In the genomic region with DNA sequence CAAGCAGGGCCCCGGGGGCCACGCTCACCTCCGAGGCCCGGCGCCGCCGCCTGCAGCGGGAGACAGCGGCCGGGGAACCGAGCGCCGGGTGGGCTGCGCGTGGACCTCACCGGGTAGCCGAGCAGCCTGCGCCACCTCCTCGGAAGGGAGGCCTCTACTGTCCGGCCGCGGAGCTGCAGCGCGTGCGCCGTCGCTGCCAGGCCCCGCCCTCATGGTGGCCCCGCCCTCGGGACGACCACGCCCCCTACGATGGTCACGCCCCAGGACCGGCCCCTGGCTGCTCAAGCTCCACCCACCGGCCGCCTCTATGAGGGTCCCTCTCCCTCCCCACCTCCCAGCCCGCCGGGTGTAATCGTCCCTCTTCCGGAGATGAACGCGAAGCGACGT, we compare ENCODE assay signal across 8 mouse cellular contexts. TPM values are rescaled to one million over a fixed set of nuclear protein-coding genes. Genes with fewer than 3 reads are reported as not detected.
DNase-seq lines count a peak whose midpoint lies in the region; ATAC-seq and TF ChIP-seq lines count a peak whose summit lies in the region.

No protein-coding gene starts in this region.

- ATAC-seq in forebrain, embryonic 15.5 days (replicated peaks), result peak; percentile 83
- ATAC-seq in liver, embryonic 16.5 days (ENCODE audit: low read depth), result peak; percentile 84
- ATAC-seq in neural tube, embryonic 13.5 days (ENCODE audit: low read depth), result peak; percentile 89
- ATAC-seq in stomach, postnatal 0 days (ENCODE audit: low FRiP score, low TSS enrichment), result peak; percentile 95

- peak overlapping the region; percentile 45 for H3K9ac ChIP-seq in forebrain, embryonic 15.5 days (replicated peaks)
- H3K9ac ChIP-seq in liver, embryonic 16.5 days (ENCODE audit: low read depth, low read length), result peak overlapping the region; percentile 54
- H3K9ac ChIP-seq in neural tube, embryonic 13.5 days, result peak overlapping the region; percentile 74
- H3K9ac ChIP-seq in stomach, postnatal 0 days (ENCODE audit: low read length), result peak overlapping the region; percentile 55

- H3K4me2 ChIP-seq in forebrain, embryonic 15.5 days (replicated peaks), result peak overlapping the region; percentile 81
- peak overlapping the region; percentile 97 for H3K4me2 ChIP-seq in liver, embryonic 16.5 days (ENCODE audit: low read depth, low read length)
- peak overlapping the region; percentile 88 for H3K4me2 ChIP-seq in neural tube, embryonic 13.5 days
- H3K4me2 ChIP-seq in stomach, postnatal 0 days (replicated peaks; ENCODE audit: low read depth), result peak overlapping the region; percentile 100

- H3K9me3 ChIP-seq in forebrain, embryonic 15.5 days, result no peaks in the 10 kb centered on the region
- no peaks in the 10 kb centered on the region for H3K9me3 ChIP-seq in liver, embryonic 16.5 days (replicated peaks; ENCODE audit: control insufficient read depth, low read length)
- no peaks in the 10 kb centered on the region for H3K9me3 ChIP-seq in neural tube, embryonic 13.5 days
- H3K9me3 ChIP-seq in stomach, postnatal 0 days (ENCODE audit: control insufficient read depth, low read length), result no peaks in the 10 kb centered on the region

- peaks cover 62% of the 10 kb centered on the region for H3K27me3 ChIP-seq in forebrain, embryonic 15.5 days
- peaks cover 25% of the 10 kb centered on the region for H3K27me3 ChIP-seq in liver, embryonic 16.5 days (ENCODE audit: control insufficient read depth, insufficient read depth, low read depth, low read length)
- H3K27me3 ChIP-seq in neural tube, embryonic 13.5 days, result peaks cover 79% of the 10 kb centered on the region
- no peaks in the 10 kb centered on the region for H3K27me3 ChIP-seq in stomach, postnatal 0 days (ENCODE audit: control insufficient read depth, insufficient read depth, low read length)

- no peak overlapping the region for H3K27ac ChIP-seq in forebrain, embryonic 15.5 days (replicated peaks)
- H3K27ac ChIP-seq in liver, embryonic 16.5 days (ENCODE audit: low read length), result no peak overlapping the region
- 0 out of 2 replicates have a peak overlapping the region, but pooled peaks have one; percentile 23 for H3K27ac ChIP-seq in neural tube, embryonic 13.5 days (replicated peaks)
- H3K27ac ChIP-seq in stomach, postnatal 0 days (replicated peaks), result no peak overlapping the region

- TF ChIP-seq CTCF in stomach, postnatal 0 days (IDR thresholded peaks at IDR 0.05; ENCODE audit: low read depth), result peak; percentile 73

- under 1% methylated on average over 45 of the region's 45 CpGs for WGBS in forebrain, embryonic 15.5 days
- 2% methylated on average over 44 of the region's 45 CpGs for WGBS in liver, embryonic 16.5 days (ENCODE audit: insufficient replicate concordance)
- under 1% methylated on average over 44 of the region's 45 CpGs for WGBS in neural tube, embryonic 13.5 days
- WGBS in stomach, postnatal 0 days, result under 1% methylated on average over 37 of the region's 45 CpGs

- peaks cover 33% of the 10 kb centered on the region for H3K4me1 ChIP-seq in forebrain, embryonic 15.5 days
- H3K4me1 ChIP-seq in liver, embryonic 16.5 days (ENCODE audit: control insufficient read depth, low read depth, low read length), result peaks cover 5% of the 10 kb centered on the region; the same call in 1 of the 2 replicates
- H3K4me1 ChIP-seq in neural tube, embryonic 13.5 days (replicated peaks), result peaks cover 25% of the 10 kb centered on the region
- 0 out of 2 replicates have a peak, but pooled peaks cover 3% of the 10 kb centered on the region for H3K4me1 ChIP-seq in stomach, postnatal 0 days (replicated peaks; ENCODE audit: control insufficient read depth, insufficient read depth)

- DNase-seq in ES-CJ7 (ENCODE audit: low read depth, low spot score), result peak; percentile 84
- peak; percentile 88 to 98 for DNase-seq in cerebellum, adult 18-20 months
- DNase-seq in heart, postnatal 14 days, result peak; percentile 86 to 91
- DNase-seq in layer of hippocampus, adult 11-12 months (ENCODE audit: low spot score), result peak; percentile 83
- peak; percentile 83 for DNase-seq in stomach, postnatal 0 days (ENCODE audit: low spot score)

- TF ChIP-seq EP300 in stomach, postnatal 0 days (optimal IDR thresholded peaks at IDR 0.05), result no peak

- no peaks in the 10 kb centered on the region for H3K36me3 ChIP-seq in forebrain, embryonic 15.5 days
- no peaks in the 10 kb centered on the region for H3K36me3 ChIP-seq in liver, embryonic 16.5 days (ENCODE audit: control insufficient read depth, insufficient read depth)
- no peaks in the 10 kb centered on the region for H3K36me3 ChIP-seq in neural tube, embryonic 13.5 days
- H3K36me3 ChIP-seq in stomach, postnatal 0 days (ENCODE audit: control insufficient read depth, insufficient read depth, low read length), result no peaks in the 10 kb centered on the region

- H3K4me3 ChIP-seq in forebrain, embryonic 15.5 days, result peak overlapping the region; percentile 47
- peak overlapping the region; percentile 61 for H3K4me3 ChIP-seq in liver, embryonic 16.5 days (ENCODE audit: low read depth, low read length)
- peak overlapping the region; percentile 53 for H3K4me3 ChIP-seq in neural tube, embryonic 13.5 days
- H3K4me3 ChIP-seq in stomach, postnatal 0 days (ENCODE audit: low read depth, low read length), result peak overlapping the region; percentile 57

- intact Hi-C loops in heart, postnatal 14 days (cut with DNase I), result no loop called here

RNA-seq across cellular contexts. Expression of gene Gm17304, which starts 34.3 kb away (rescaled TPM):
- polyA plus RNA-seq in forebrain, embryonic 15.5 days (2015; fragmentation: Nextera tagmentation; extraction: Ambion mirVana), result not detected in 2 replicates
- not detected for total RNA-seq in heart, postnatal 14 days (2021)
- not detected in 2 replicates for polyA plus RNA-seq in liver, embryonic 16.5 days (2015; fragmentation: Nextera tagmentation; extraction: Ambion mirVana)
- polyA plus RNA-seq in neural tube, embryonic 13.5 days (2015; fragmentation: Nextera tagmentation; extraction: Ambion mirVana), result not detected in 2 replicates
- not detected in 2 replicates for polyA plus RNA-seq in stomach, postnatal 0 days (2015; fragmentation: Nextera tagmentation; extraction: Ambion mirVana)
